Mouse (Mus musculus) heart, embryonic 14.5 days (tissue): ENCODE measurements around the gene Spint5. TPM values are rescaled to one million over a fixed set of nuclear protein-coding genes. Genes with fewer than 3 reads are reported as not detected.
A peak's percentile ranks its signal among the peaks of the same experiment; 100 is the strongest.

ENCODE experiments used
- ATAC-seq: fragments of 200-750 bp; cut with Nextera tagmentation; 2 replicates; pipeline ENCODE4 v1.8.0; 2017; ENCODE audit warnings: low read depth, moderate TSS enrichment; ENCODE audit not compliant: insufficient number of reproducible peaks, insufficient read depth, low FRiP score
- H3K27ac ChIP-seq, 2 experiments: fragments of 200-500 bp in 1 of 2; fragments of 300-500 bp in 1 of 2; sonication (generic) in 1 of 2; replicated peaks in 1 of 2; 2 replicates each; pipeline ENCODE4 v1.5.1; 2012 to 2014; ENCODE audit warnings: low read depth in 2 of 2, low read length in 2 of 2, control low read depth in 1 of 2, mild to moderate bottlenecking in 1 of 2, mixed read lengths in 1 of 2; ENCODE audit not compliant: control insufficient read depth in 1 of 2, insufficient read depth in 1 of 2
- H3K27me3 ChIP-seq: fragments of 300-500 bp; sonication (generic); 2 replicates; pipeline ENCODE4 v1.6.1; 2014; ENCODE audit warnings: mild to moderate bottlenecking, low read length, control low read depth; ENCODE audit not compliant: control insufficient read depth, insufficient read depth
- H3K36me3 ChIP-seq: fragments of 300-500 bp; sonication (generic); 2 replicates; pipeline ENCODE4 v1.6.1; 2014; ENCODE audit warnings: mild to moderate bottlenecking, control low read depth, low read length, mixed read lengths; ENCODE audit not compliant: control insufficient read depth, insufficient read depth
- H3K4me1 ChIP-seq, 2 experiments: fragments of 200-500 bp in 1 of 2; fragments of 300-500 bp in 1 of 2; sonication (generic) in 1 of 2; 2 replicates each; pipeline ENCODE4 v1.6.1; 2012 to 2014; ENCODE audit warnings: low read length in 2 of 2, control low read depth in 1 of 2, mixed read lengths in 1 of 2; ENCODE audit not compliant: control insufficient read depth in 2 of 2, insufficient read depth in 2 of 2
- H3K4me2 ChIP-seq: fragments of 300-500 bp; sonication (generic); 2 replicates; pipeline ENCODE4 v1.6.1; 2014; ENCODE audit warnings: mild to moderate bottlenecking, low read length
- H3K4me3 ChIP-seq, 2 experiments: fragments of 200-500 bp in 1 of 2; fragments of 300-500 bp in 1 of 2; sonication (generic) in 1 of 2; 2 replicates each; pipeline ENCODE4 v1.5.1; 2012 to 2014; ENCODE audit warnings: low read length in 2 of 2, mild to moderate bottlenecking in 2 of 2, control low read depth in 1 of 2, low read depth in 1 of 2, moderate library complexity in 1 of 2; ENCODE audit not compliant: control insufficient read depth in 1 of 2, insufficient read depth in 1 of 2
- H3K9ac ChIP-seq: fragments of 300-500 bp; sonication (generic); 2 replicates; pipeline ENCODE4 v1.6.1; 2014; ENCODE audit warnings: mild to moderate bottlenecking, low read length
- H3K9me3 ChIP-seq: fragments of 300-500 bp; sonication (generic); 2 replicates; pipeline ENCODE4 v1.6.1; 2016; ENCODE audit warnings: low read length, control low read depth; ENCODE audit not compliant: control insufficient read depth
- WGBS: fragments of 180-500 bp; shearing (Covaris S2); extraction: QIAGEN DNeasy Blood & Tissue Kit; methylation state at CpG from one replicate; pipeline ENCODE4 v1.1.7; 2014; 5-methylcytosine and 5-hydroxymethylcytosine counted together
- polyA plus RNA-seq: library from polyadenylated mRNA; unstranded; fragments of >200 nt; fragmentation: Nextera tagmentation; extraction: Ambion mirVana; gene quantifications from 2 replicates; pipeline ENCODE4 v1.2.1, GENCODE M21; 2014

The Spint5 gene
- not detected in 2 replicates for polyA plus RNA-seq

DNA sequence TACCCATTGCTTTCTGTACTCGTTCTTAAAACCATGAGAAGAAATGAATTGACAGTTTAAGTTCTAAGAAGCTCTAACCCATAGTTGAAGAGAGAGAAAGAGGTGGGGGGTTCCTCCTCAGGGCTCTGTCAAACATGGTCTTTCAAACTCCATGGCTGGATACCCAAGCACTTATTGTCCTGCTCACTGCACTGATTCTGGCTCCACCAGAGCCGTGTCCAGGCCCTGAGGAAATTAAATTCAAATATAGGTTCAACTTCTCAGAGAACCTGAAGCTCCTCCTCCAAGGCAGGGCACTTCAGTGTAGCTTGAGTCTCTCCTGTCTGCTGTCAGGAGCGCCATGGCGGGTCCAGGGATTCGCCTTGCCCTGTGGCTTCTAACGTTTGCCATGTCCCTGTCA lies at the start of gene Spint5:
Gene Spint5, plus strand, starts transcription at position 301 of the 400 bp plus-strand sequence.
- no peaks in the 10 kb centered on the region for H3K27me3 ChIP-seq
- H3K4me3 ChIP-seq: no peak within 1 kb of the TSS
- H3K36me3 ChIP-seq: no peaks in the 10 kb centered on the region
- H3K9ac ChIP-seq: no peak within 1 kb of the TSS
- H3K4me1 ChIP-seq: no peaks in the 10 kb centered on the region
- 69% methylated on average over 6 of the region's 6 CpGs for WGBS
- H3K27ac ChIP-seq: no peak within 1 kb of the TSS
- no peaks in the 10 kb centered on the region for H3K9me3 ChIP-seq
- ATAC-seq: no peak
- no peak within 1 kb of the TSS for H3K4me2 ChIP-seq

DNA sequence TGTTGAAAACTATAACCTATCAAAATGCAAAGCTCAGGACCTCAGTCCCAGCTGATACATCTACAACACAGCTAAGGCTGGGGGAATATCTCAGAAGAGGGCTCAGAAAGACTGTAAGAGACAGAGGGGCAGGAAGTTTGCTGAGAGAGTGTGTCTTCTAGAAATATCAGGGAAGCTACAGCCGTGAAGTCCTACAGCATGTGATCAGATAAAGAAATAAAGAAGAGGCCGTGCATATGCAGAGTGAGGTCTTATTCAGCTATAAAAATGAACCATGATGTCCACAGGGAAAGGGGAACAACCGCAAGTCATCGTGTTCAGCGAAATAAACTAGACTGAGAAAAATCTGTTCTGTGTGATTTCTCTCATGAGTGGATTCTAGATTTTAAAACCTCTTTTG lies 44.8 kb upstream of the Spint5 start:
- Histone ChIP-seq H3K9me3 (no peaks in the 10 kb centered on the region), H3K27ac (no peak overlapping the region), H3K27me3 (no peaks in the 10 kb centered on the region), H3K4me3 (no peak overlapping the region), H3K9ac (no peak overlapping the region), H3K4me2 (no peak overlapping the region), H3K4me1 (no peaks in the 10 kb centered on the region), H3K36me3 (no peaks in the 10 kb centered on the region)
- WGBS: 73% methylated on average over 5 of the region's 5 CpGs
- ATAC-seq: no peak

DNA sequence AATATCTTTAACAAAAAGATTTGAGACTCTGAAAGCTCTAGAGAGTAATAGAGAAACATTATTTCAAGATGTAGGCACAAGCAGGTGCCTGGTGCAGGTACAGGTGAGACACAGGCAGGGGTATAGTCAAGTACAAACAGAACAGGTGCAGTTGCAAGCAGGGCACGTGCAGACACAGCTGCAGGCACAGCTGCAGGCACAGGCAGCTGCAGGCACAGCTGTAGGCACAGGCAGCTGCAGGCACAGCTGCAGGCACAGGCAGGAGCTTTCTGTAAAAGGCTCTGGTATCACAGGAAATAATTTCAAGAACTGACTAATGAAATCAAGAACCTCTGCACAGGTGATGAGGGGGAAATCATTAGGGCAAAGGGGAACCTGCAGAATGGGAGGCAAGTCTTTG lies 44.2 kb upstream of the Spint5 start:
- Histone ChIP-seq H3K27me3 (no peaks in the 10 kb centered on the region), H3K4me2 (no peak overlapping the region), H3K36me3 (no peaks in the 10 kb centered on the region), H3K27ac (no peak overlapping the region), H3K4me1 (no peaks in the 10 kb centered on the region), H3K9ac (no peak overlapping the region), H3K9me3 (no peaks in the 10 kb centered on the region), H3K4me3 (no peak overlapping the region)
- ATAC-seq: no peak
- 24% methylated on average over 1 of the region's 1 CpGs for WGBS

GRCm38 (mm10) chr2:164673987-164674386 lies 41.1 kb upstream of the Spint5 start, which contains the start of gene Wfdc11:
Gene Wfdc11, minus strand, starts transcription at chr2:164674087.
- Histone ChIP-seq H3K9me3 (no peaks in the 10 kb centered on the region), H3K9ac (no peak within 1 kb of the TSS), H3K27me3 (no peaks in the 10 kb centered on the region), H3K4me3 (no peak within 1 kb of the TSS), H3K27ac (no peak within 1 kb of the TSS), H3K4me2 (no peak within 1 kb of the TSS), H3K4me1 (0 out of 4 replicates have a peak, but pooled peaks cover 0 to 4% of the 10 kb centered on the region in 2 experiments), H3K36me3 (no peaks in the 10 kb centered on the region)
- WGBS: 63% methylated on average over 7 of the region's 7 CpGs
- ATAC-seq: no peak

GRCm38 (mm10) chr2:164676103-164676502 lies 39.0 kb upstream of the Spint5 start:
- Histone ChIP-seq H3K36me3 (no peaks in the 10 kb centered on the region), H3K9me3 (no peaks in the 10 kb centered on the region), H3K9ac (no peak overlapping the region), H3K4me3 (no peak overlapping the region), H3K27ac (no peak overlapping the region), H3K4me1 (peaks cover 3 to 4% of the 10 kb centered on the region in 2 experiments; a peak in 1 of 4 replicates), H3K4me2 (no peak overlapping the region), H3K27me3 (no peaks in the 10 kb centered on the region)
- 84% methylated on average over 7 of the region's 7 CpGs for WGBS
- ATAC-seq: no peak

DNA sequence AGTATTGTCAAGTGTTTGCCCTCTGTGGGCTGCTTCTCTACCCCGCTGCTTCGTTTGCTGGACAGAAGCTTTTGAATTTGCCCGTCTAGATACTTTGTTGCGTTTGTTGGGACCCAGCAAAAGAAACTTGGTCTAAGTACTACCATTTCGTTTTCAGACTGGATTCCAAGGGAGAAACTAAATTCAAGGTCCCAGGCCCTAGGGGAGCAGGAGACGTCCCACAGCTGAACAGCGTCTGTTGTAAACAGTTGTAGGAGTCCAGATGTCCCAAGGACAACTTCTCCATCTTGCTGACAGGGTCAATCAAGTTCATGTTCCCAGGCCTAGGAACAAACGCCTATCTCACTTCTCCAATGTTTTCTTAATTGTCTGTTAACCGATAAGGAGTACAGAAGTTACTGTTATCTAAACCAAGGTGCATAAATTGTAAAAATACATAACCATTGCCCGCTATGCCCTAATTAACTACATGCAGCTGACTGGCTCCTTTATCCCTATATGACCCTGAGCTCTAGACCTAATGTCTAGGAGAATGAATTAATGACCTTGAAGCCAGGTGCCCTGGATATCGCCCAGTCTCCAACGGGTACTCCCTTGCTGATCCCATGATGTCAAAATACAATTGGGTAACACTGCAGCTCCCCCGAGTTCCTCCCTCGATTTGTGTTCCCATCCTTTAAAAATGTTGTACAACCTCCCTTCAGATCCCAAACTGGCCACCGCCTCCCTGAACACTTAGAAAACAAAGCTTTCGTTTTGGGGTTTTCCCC lies 38.0 kb upstream of the Spint5 start:
- Histone ChIP-seq H3K36me3 (no peaks in the 10 kb centered on the region), H3K27me3 (no peaks in the 10 kb centered on the region), H3K9me3 (no peaks in the 10 kb centered on the region), H3K9ac (no peak overlapping the region), H3K4me2 (no peak overlapping the region), H3K4me1 (peaks cover 3 to 4% of the 10 kb centered on the region in 2 experiments; a peak in 1 of 4 replicates), H3K4me3 (no peak overlapping the region), H3K27ac (no peak overlapping the region)
- WGBS: 74% methylated on average over 16 of the region's 16 CpGs
- no peak for ATAC-seq

DNA sequence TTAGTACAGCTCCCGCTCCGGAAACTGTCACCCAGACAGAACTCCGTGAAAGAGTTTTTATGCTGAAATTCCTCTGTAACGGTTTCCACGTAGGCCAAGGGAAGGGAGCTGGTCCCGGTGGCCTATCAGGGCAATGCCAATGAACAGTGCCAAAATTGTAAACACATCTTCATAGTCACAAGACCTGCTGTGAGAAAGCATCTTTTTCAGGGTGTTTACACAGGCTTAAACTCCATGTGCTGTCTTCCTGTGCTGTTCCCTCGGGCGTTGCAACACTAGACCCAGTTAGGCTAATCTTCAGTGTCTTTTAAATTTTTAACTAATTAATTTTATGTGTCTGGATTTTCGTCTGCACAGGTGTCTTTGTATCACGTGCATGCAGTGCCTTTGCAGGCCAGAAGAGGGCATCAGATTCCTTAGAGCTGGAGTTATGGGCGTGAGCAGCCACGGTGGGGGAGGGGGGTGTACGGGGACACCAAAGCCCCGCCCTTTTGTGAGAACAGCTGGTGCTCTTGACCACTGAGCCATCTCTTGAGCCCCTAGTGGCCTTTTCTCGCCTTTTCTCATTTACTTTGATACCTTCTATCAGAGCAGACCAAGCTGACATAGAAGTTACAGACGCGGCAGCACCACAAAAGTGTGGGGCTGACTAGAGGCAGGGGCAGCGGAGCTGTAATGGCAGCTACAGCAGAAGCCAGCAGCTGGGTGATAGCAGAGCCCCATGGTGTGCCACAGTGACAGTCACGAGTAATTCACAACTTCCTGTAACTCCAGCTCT lies 36.1 kb upstream of the Spint5 start:
- no peak overlapping the region for H3K27ac ChIP-seq
- H3K36me3 ChIP-seq: no peaks in the 10 kb centered on the region
- H3K4me1 ChIP-seq: peaks cover 3 to 4% of the 10 kb centered on the region in 2 experiments; a peak in 1 of 4 replicates
- H3K4me2 ChIP-seq: peak overlapping the region; percentile 58
- no peak overlapping the region; the same call in 1 of the 2 replicates for H3K9ac ChIP-seq
- H3K9me3 ChIP-seq: no peaks in the 10 kb centered on the region
- peak overlapping the region; percentile 27 to 45 for H3K4me3 ChIP-seq
- no peaks in the 10 kb centered on the region for H3K27me3 ChIP-seq
- no peak; the same call in 1 of the 2 replicates for ATAC-seq
- 21% methylated on average over 19 of the region's 19 CpGs for WGBS
